19 mouse cellular contexts compared by ENCODE assay signal in the genomic region with DNA sequence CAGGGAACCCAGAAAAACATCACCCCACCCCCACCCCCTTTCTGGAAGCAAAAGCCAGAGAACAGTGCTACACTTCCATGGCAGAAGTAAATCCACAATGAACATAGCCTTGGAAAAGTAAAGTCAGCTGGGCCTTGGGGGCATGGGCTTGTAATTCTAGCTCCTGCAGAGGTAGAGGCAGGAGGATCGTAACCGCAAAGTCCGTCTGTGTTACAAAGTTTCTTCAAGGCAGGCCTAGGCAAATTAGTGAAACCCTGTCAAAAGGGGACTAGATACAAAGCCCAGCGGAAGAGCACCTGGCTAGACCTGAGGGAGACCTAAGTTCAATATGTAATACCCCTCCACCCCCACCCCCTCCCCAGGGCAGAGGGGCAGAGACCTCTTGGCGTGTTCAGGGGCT.
DNase-seq lines count a peak whose midpoint lies in the region; ATAC-seq lines count a peak whose summit lies in the region.
"Had no signal": no experiment of that assay in that cellular context is flagged by ENCODE, and none has a peak within 500 bp of the region (broad histone marks: within the 10 kb centered on the region; RNA-seq: fewer than 3 reads in every experiment).

No protein-coding gene starts in this region.

- no peaks in the 10 kb centered on the region for H3K36me3 ChIP-seq in forebrain, embryonic 12.5 days (replicated peaks)
- no peaks in the 10 kb centered on the region for H3K36me3 ChIP-seq in forebrain, embryonic 11.5 days (ENCODE audit: control insufficient read depth, insufficient read depth, low read length)
- H3K36me3 ChIP-seq in midbrain, embryonic 10.5 days = 0 out of 2 replicates have a peak, but pooled peaks cover 8% of the 10 kb centered on the region
- H3K36me3 ChIP-seq in midbrain, embryonic 11.5 days (ENCODE audit: control insufficient read depth, insufficient read depth, low read length) = no peaks in the 10 kb centered on the region
- no peaks in the 10 kb centered on the region for H3K36me3 ChIP-seq in embryonic facial prominence, embryonic 11.5 days (replicated peaks; ENCODE audit: control insufficient read depth, insufficient read depth, low read depth, low read length)
- no peaks in the 10 kb centered on the region for H3K36me3 ChIP-seq in limb, embryonic 10.5 days
- H3K36me3 ChIP-seq: heart, embryonic 13.5 days; intestine, embryonic 15.5 days; kidney, embryonic 15.5 days had no signal

- peaks cover 71% of the 10 kb centered on the region for H3K4me1 ChIP-seq in forebrain, embryonic 12.5 days
- peaks cover 12% of the 10 kb centered on the region for H3K4me1 ChIP-seq in forebrain, embryonic 11.5 days (replicated peaks; ENCODE audit: control insufficient read depth, insufficient read depth, low read length)
- peaks cover 91% of the 10 kb centered on the region for H3K4me1 ChIP-seq in midbrain, embryonic 10.5 days
- H3K4me1 ChIP-seq in midbrain, embryonic 11.5 days (ENCODE audit: control insufficient read depth, insufficient read depth, low read length) = peaks cover 44% of the 10 kb centered on the region
- peaks cover 9% of the 10 kb centered on the region for H3K4me1 ChIP-seq in embryonic facial prominence, embryonic 11.5 days (ENCODE audit: control insufficient read depth, insufficient read depth, low read length)
- peaks cover 50% of the 10 kb centered on the region for H3K4me1 ChIP-seq in limb, embryonic 10.5 days

- 79% methylated on average over 5 of the region's 5 CpGs for WGBS in forebrain, embryonic 12.5 days
- WGBS in forebrain, embryonic 11.5 days = 71% methylated on average over 5 of the region's 5 CpGs
- WGBS in midbrain, embryonic 10.5 days = 82% methylated on average over 5 of the region's 5 CpGs
- WGBS in midbrain, embryonic 11.5 days = 80% methylated on average over 5 of the region's 5 CpGs
- WGBS in embryonic facial prominence, embryonic 11.5 days = 51% methylated on average over 5 of the region's 5 CpGs
- 80% methylated on average over 5 of the region's 5 CpGs for WGBS in limb, embryonic 10.5 days

- no peak for DNase-seq in forebrain, embryonic 11.5 days (ENCODE audit: low spot score)
- no peak for DNase-seq in midbrain, embryonic 10.5 days (ENCODE audit: low spot score)
- no peak for DNase-seq in midbrain, embryonic 11.5 days (ENCODE audit: low spot score, missing footprints)
- DNase-seq in embryonic facial prominence, embryonic 11.5 days (ENCODE audit: low spot score) = peak; percentile 53
- no peak for DNase-seq in limb, embryonic 10.5 days (ENCODE audit: low spot score)
- no peak for DNase-seq in urinary bladder, postnatal 10 days (ENCODE audit: low spot score)
- no peak for DNase-seq in embryo, embryonic 10 days (ENCODE audit: low spot score)
- DNase-seq: adrenal gland, postnatal 10 days; B cell, adult 2 months; cerebellum, adult 11 months; heart, postnatal 36 days; lung, postnatal 10 days; spleen, adult 18-20 months had no signal

- no peaks in the 10 kb centered on the region for H3K9me3 ChIP-seq in forebrain, embryonic 12.5 days
- no peaks in the 10 kb centered on the region for H3K9me3 ChIP-seq in forebrain, embryonic 11.5 days (ENCODE audit: control insufficient read depth, low read length)
- H3K9me3 ChIP-seq in midbrain, embryonic 10.5 days (replicated peaks) = no peaks in the 10 kb centered on the region
- H3K9me3 ChIP-seq in midbrain, embryonic 11.5 days (ENCODE audit: control insufficient read depth, low read length) = no peaks in the 10 kb centered on the region
- no peaks in the 10 kb centered on the region for H3K9me3 ChIP-seq in embryonic facial prominence, embryonic 11.5 days (replicated peaks; ENCODE audit: control insufficient read depth, low read length)
- H3K9me3 ChIP-seq in limb, embryonic 10.5 days (replicated peaks) = no peaks in the 10 kb centered on the region
- H3K9me3 ChIP-seq: heart, embryonic 13.5 days; intestine, embryonic 15.5 days; kidney, embryonic 15.5 days had no signal

- H3K4me3 ChIP-seq in forebrain, embryonic 12.5 days (replicated peaks) = no peak overlapping the region
- H3K4me3 ChIP-seq in forebrain, embryonic 11.5 days (ENCODE audit: low read depth, low read length) = no peak overlapping the region
- H3K4me3 ChIP-seq in midbrain, embryonic 10.5 days = no peak overlapping the region
- no peak overlapping the region for H3K4me3 ChIP-seq in midbrain, embryonic 11.5 days (ENCODE audit: low read depth, low read length)
- no peak overlapping the region for H3K4me3 ChIP-seq in embryonic facial prominence, embryonic 11.5 days (ENCODE audit: low read depth, low read length)
- no peak overlapping the region for H3K4me3 ChIP-seq in limb, embryonic 10.5 days
- H3K4me3 ChIP-seq: heart, embryonic 13.5 days; intestine, embryonic 15.5 days; kidney, embryonic 15.5 days; myocyte had no signal

- H3K4me2 ChIP-seq in forebrain, embryonic 12.5 days = no peak overlapping the region
- no peak overlapping the region for H3K4me2 ChIP-seq in forebrain, embryonic 11.5 days (ENCODE audit: low read depth, low read length, severe bottlenecking)
- no peak overlapping the region for H3K4me2 ChIP-seq in midbrain, embryonic 11.5 days
- no peak overlapping the region for H3K4me2 ChIP-seq in embryonic facial prominence, embryonic 11.5 days (ENCODE audit: low read depth, low read length)
- H3K4me2 ChIP-seq: heart, embryonic 13.5 days; intestine, embryonic 15.5 days; kidney, embryonic 15.5 days had no signal

- no peak overlapping the region for H3K9ac ChIP-seq in forebrain, embryonic 12.5 days
- no peak overlapping the region for H3K9ac ChIP-seq in forebrain, embryonic 11.5 days (ENCODE audit: low read length)
- no peak overlapping the region for H3K9ac ChIP-seq in midbrain, embryonic 11.5 days (ENCODE audit: low read length)
- H3K9ac ChIP-seq in embryonic facial prominence, embryonic 11.5 days (replicated peaks; ENCODE audit: low read length) = no peak overlapping the region
- H3K9ac ChIP-seq: heart, embryonic 13.5 days; intestine, embryonic 15.5 days; kidney, embryonic 15.5 days; liver, embryonic 14.5 days had no signal

- peak overlapping the region; percentile 21; the same call in 1 of the 2 replicates for H3K27ac ChIP-seq in forebrain, embryonic 12.5 days
- no peak overlapping the region for H3K27ac ChIP-seq in forebrain, embryonic 11.5 days (ENCODE audit: low read depth, low read length)
- peak overlapping the region; percentile 6; the same call in 1 of the 2 replicates for H3K27ac ChIP-seq in midbrain, embryonic 10.5 days (replicated peaks)
- no peak overlapping the region for H3K27ac ChIP-seq in midbrain, embryonic 11.5 days (ENCODE audit: low read depth, low read length)
- H3K27ac ChIP-seq in embryonic facial prominence, embryonic 11.5 days (replicated peaks; ENCODE audit: low read depth, low read length) = no peak overlapping the region
- H3K27ac ChIP-seq in limb, embryonic 10.5 days = peak overlapping the region; percentile 40; the same call in 1 of the 2 replicates
- H3K27ac ChIP-seq: heart, embryonic 13.5 days; intestine, embryonic 15.5 days; kidney, embryonic 15.5 days; liver, embryonic 14.5 days had no signal

- no peaks in the 10 kb centered on the region for H3K27me3 ChIP-seq in forebrain, embryonic 12.5 days
- H3K27me3 ChIP-seq in forebrain, embryonic 11.5 days (ENCODE audit: control insufficient read depth, insufficient read depth, low read length) = no peaks in the 10 kb centered on the region
- H3K27me3 ChIP-seq in midbrain, embryonic 10.5 days (ENCODE audit: low read depth, poor library complexity, severe bottlenecking) = no peaks in the 10 kb centered on the region
- H3K27me3 ChIP-seq in midbrain, embryonic 11.5 days (ENCODE audit: control insufficient read depth, insufficient read depth, low read length) = no peaks in the 10 kb centered on the region
- no peaks in the 10 kb centered on the region for H3K27me3 ChIP-seq in embryonic facial prominence, embryonic 11.5 days (ENCODE audit: control insufficient read depth, insufficient read depth, low read length)
- no peaks in the 10 kb centered on the region for H3K27me3 ChIP-seq in limb, embryonic 10.5 days (ENCODE audit: low read depth, poor library complexity, severe bottlenecking)
- H3K27me3 ChIP-seq: heart, embryonic 13.5 days; intestine, embryonic 15.5 days; kidney, embryonic 15.5 days had no signal

- ATAC-seq in forebrain, embryonic 12.5 days (ENCODE audit: low FRiP score) = no peak
- no peak for ATAC-seq in forebrain, embryonic 11.5 days (replicated peaks; ENCODE audit: low FRiP score)
- no peak for ATAC-seq in midbrain, embryonic 11.5 days (ENCODE audit: low FRiP score)
- ATAC-seq in embryonic facial prominence, embryonic 11.5 days (replicated peaks; ENCODE audit: insufficient number of reproducible peaks, low FRiP score, low TSS enrichment, low read depth) = no peak
- ATAC-seq: intestine, embryonic 15.5 days had no signal

Comparison
In these comparisons a context has a peak if more than half of its experiments do, and no peak if none do; other contexts are left out.
1. H3K27ac ChIP-seq: peak in forebrain, embryonic 12.5 days (single experiment), midbrain, embryonic 10.5 days (single experiment) and limb, embryonic 10.5 days (single experiment); none in forebrain, embryonic 11.5 days (single experiment), midbrain, embryonic 11.5 days (single experiment) and embryonic facial prominence, embryonic 11.5 days (single experiment).